Mouse (Mus musculus) spleen, adult 2 months (tissue): ENCODE data around the gene Hist2h2be.

Experiments
- CTCF ChIP-seq: fragments of 200-500 bp; IDR thresholded peaks from 2 replicates; pipeline ENCODE4 v1.5.1; 2011; ENCODE audit warnings: mild to moderate bottlenecking, inconsistent platforms; ENCODE audit not compliant: insufficient read depth, insufficient read length, insufficient replicate concordance; ENCODE audit errors: extremely low read depth
- POLR2A ChIP-seq: fragments of 200-500 bp; IDR thresholded peaks from 2 replicates; pipeline ENCODE4 v1.6.1; 2011; ENCODE audit warnings: low read depth, low read length, inconsistent platforms

DNA sequence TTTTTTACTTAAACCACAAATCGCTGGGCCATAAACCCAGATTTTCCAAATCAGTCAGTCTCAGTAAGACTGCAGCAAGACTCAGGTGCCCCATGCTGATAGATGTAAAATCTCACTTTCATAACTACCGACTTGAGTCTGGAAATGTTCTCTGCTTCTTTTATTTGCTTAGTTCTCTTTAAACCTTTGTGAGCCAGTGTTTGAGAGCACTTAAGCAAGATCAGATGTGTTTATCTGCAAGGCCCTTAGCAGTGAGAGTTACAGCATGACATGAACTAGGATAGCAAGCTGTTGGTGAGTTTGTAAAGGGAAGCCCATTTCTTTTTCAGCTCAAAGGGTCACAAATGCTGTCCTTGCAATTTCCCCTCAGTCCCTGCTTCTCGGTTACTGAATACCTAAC, 36.3 kb downstream of the Hist2h2be start:
- TF ChIP-seq CTCF (no peak), POLR2A (no peak)
